Mouse (Mus musculus) kidney, adult 18-20 months (tissue): ENCODE results near the gene Aldh2.
"Not testable (repeated sequence)": the region's sequence is repeated elsewhere in the genome, so short reads cannot be mapped to it uniquely, and the experiment has no call there.

ENCODE experiments used
- DNase-seq: peaks from one replicate; pipeline ENCODE4 v3.0.0; 2021

Gene Aldh2

GRCm38 (mm10) chr5:121545793-121546529 lies 47.7 kb downstream of the Aldh2 start, which contains the start of gene Mapkapk5:
TSS of gene Mapkapk5 (minus strand) at chr5:121545905.
- DNase-seq: peak; percentile 98

DNA sequence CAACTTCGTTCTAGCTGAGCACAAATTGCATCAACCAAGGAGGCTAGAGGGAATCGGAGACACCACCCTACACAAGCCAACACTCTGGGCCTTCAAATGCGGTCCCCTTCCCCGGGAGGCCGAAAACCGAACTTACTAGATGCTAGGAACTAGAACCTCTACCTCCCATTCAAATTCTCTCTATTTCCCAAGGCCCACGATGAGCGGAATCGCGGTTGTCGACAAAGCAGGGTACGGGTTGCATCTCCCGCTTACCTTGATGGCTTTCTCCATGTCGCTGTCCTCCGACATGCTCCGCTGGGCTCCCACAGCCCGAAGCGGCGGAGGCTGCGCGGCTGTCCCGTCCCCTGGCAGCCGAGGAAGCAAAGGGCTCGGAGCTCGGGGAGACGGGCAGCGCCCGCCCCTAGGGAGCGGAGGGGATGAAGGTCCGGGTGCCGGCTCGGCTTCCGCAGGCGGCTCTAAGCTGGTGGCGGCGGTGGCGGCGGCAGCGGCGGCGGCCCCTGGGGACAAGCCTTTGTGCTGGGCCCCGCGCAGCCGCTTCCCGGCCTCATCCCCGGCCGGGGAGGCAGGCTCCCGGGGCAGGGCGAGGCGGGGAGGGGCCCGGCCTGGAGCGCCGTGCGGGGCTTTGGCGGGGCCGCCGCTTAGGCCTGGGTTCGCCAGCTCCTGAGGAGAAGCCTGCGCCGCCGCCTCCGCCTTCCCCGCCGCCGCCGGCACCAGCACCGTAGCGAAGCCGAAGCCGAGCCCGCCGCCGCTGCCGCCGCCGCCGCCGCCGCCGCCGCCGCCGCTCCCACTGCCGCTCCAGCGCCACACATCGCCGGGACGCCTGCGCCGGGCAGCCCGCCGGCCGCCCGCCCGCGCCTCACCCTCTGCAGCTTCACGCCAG lies 48.5 kb downstream of the Aldh2 start, which contains the start of the genes Adam1a and Gm42878:
Gene Adam1a (minus strand): TSS at position 573 of the 883 bp plus-strand sequence.
Gene Gm42878 (minus strand): TSS at position 573 of the 883 bp plus-strand sequence.
- DNase-seq: peak; percentile 56

- DNase-seq: no peak
Measured at GRCm38 (mm10) chr5:121543370-121543769, 50.3 kb downstream of the Aldh2 start.

- no peak for DNase-seq
Measured at GRCm38 (mm10) chr5:121541235-121541634, 52.4 kb downstream of the Aldh2 start.

GRCm38 (mm10) chr5:121540066-121540465 lies 53.6 kb downstream of the Aldh2 start:
- no peak for DNase-seq

- DNase-seq: no peak
Measured at GRCm38 (mm10) chr5:121537588-121537987, 56.0 kb downstream of the Aldh2 start.

- DNase-seq: no peak
Measured at GRCm38 (mm10) chr5:121536921-121537555, 56.6 kb downstream of the Aldh2 start.

DNA sequence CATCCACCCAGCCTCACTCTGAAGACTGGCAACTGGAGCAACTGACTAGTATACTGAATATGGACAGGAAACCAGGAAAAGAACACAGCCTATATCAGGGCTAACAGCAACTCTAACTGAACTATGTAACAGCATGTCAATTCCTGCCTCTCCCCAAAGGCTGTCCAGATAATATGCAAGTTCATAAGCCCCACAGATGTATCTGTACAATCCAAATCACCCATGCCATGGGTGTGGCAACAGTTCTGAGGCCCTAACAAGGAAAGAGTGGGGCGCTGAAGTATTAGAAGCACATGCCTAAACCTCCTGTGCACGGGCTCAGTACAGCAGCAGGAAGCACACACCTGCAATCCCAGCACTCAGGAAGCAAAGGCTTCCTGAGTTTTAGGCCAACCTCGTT lies 58.5 kb downstream of the Aldh2 start:
- no peak for DNase-seq

- no peak for DNase-seq
Measured at GRCm38 (mm10) chr5:121534521-121534920, 59.1 kb downstream of the Aldh2 start.

GRCm38 (mm10) chr5:121526961-121527360 lies 66.7 kb downstream of the Aldh2 start:
- DNase-seq: no peak

- DNase-seq: no peak
Measured at GRCm38 (mm10) chr5:121526526-121526925, 67.1 kb downstream of the Aldh2 start.

GRCm38 (mm10) chr5:121525774-121526450 lies 67.7 kb downstream of the Aldh2 start:
- DNase-seq: no peak

GRCm38 (mm10) chr5:121519758-121520157 lies 73.9 kb downstream of the Aldh2 start:
- DNase-seq: not testable (repeated sequence)

- DNase-seq: no peak
Measured at GRCm38 (mm10) chr5:121518983-121519382, 74.6 kb downstream of the Aldh2 start.
